Mouse (Mus musculus) MEL (cell line): ENCODE measurements around the gene Upk1b.

ENCODE experiments used
- CTCF ChIP-seq, 3 experiments: IDR thresholded peaks in 2 of 3; conservative IDR thresholded peaks in 1 of 3; 2 replicates each; pipeline ENCODE4 v1.5.1; 2011 to 2012; ENCODE audit warnings: low read length in 3 of 3, low read depth in 2 of 3, mild to moderate bottlenecking in 2 of 3, improper control_type of control experiment in 1 of 3, inconsistent platforms in 1 of 3, mixed read lengths in 1 of 3, moderate library complexity in 1 of 3; ENCODE audit not compliant: control insufficient read depth in 1 of 3, insufficient read depth in 1 of 3, poor library complexity in 1 of 3, severe bottlenecking in 1 of 3
- E2F4 ChIP-seq: IDR thresholded peaks from 2 replicates; pipeline ENCODE4 v1.6.1; 2011; ENCODE audit warnings: low read depth, low read length, improper control_type of control experiment, borderline replicate concordance
- ETS1 ChIP-seq: IDR thresholded peaks from 2 replicates; pipeline ENCODE4 v1.6.1; 2012; ENCODE audit warnings: low read depth, mild to moderate bottlenecking, inconsistent platforms, low read length, improper control_type of control experiment, moderate library complexity
- GABPA ChIP-seq: IDR thresholded peaks from 2 replicates; pipeline ENCODE4 v1.6.1; 2012; ENCODE audit warnings: low read depth, mild to moderate bottlenecking, inconsistent platforms, low read length, improper control_type of control experiment, moderate library complexity
- GATA1 ChIP-seq: IDR thresholded peaks from 2 replicates; pipeline ENCODE4 v1.6.1; 2011; ENCODE audit warnings: low read depth, low read length, improper control_type of control experiment
- MEF2A ChIP-seq: IDR thresholded peaks from 2 replicates; pipeline ENCODE4 v1.6.1; 2014; ENCODE audit warnings: low read depth, mild to moderate bottlenecking, inconsistent platforms, low read length, improper control_type of control experiment; ENCODE audit not compliant: poor library complexity, insufficient replicate concordance, severe bottlenecking; ENCODE audit errors: extremely low read depth
- POLR2A ChIP-seq, 2 experiments: IDR thresholded peaks; 2 replicates each; pipeline ENCODE4 v1.6.1; 2011 to 2012; ENCODE audit warnings: low read length in 2 of 2, mild to moderate bottlenecking in 2 of 2, control low read depth in 1 of 2, improper control_type of control experiment in 1 of 2, low read depth in 1 of 2, moderate library complexity in 1 of 2; ENCODE audit not compliant: control insufficient read depth in 1 of 2, insufficient read depth in 1 of 2, poor library complexity in 1 of 2
- SIN3A ChIP-seq: IDR thresholded peaks from 2 replicates; pipeline ENCODE4 v1.6.1; 2012; ENCODE audit warnings: low read length, improper control_type of control experiment, inconsistent platforms
- TBP ChIP-seq: IDR thresholded peaks from 2 replicates; pipeline ENCODE4 v1.8.0; 2011; ENCODE audit warnings: low read depth, low read length, improper control_type of control experiment
- UBTF ChIP-seq: IDR thresholded peaks from 2 replicates; pipeline ENCODE4 v1.6.1; 2012; ENCODE audit warnings: low read depth, mild to moderate bottlenecking, inconsistent platforms, low read length, improper control_type of control experiment, moderate library complexity, borderline replicate concordance; ENCODE audit not compliant: insufficient read depth
- ZC3H11A ChIP-seq: IDR thresholded peaks from 2 replicates; pipeline ENCODE4 v1.6.1; 2012; ENCODE audit warnings: low read depth, mild to moderate bottlenecking, inconsistent platforms, low read length, improper control_type of control experiment
- ZMIZ1 ChIP-seq: IDR thresholded peaks from 2 replicates; pipeline ENCODE4 v1.6.1; 2012; ENCODE audit warnings: low read depth, mild to moderate bottlenecking, inconsistent platforms, low read length, improper control_type of control experiment, moderate library complexity

GRCm38 (mm10) chr16:38758104-38758861, 41.8 kb downstream of the Upk1b start:
- TF ChIP-seq ZC3H11A: no peak
- TF ChIP-seq GABPA: no peak
- no peak for TF ChIP-seq MEF2A
- TF ChIP-seq UBTF: no peak
- TF ChIP-seq POLR2A (IDR thresholded peaks at IDR 0.05; ENCODE audit: control insufficient read depth in 1 of 2, insufficient read depth in 1 of 2, low read depth in 1 of 2, low read length in 2 of 2, poor library complexity in 1 of 2): no peak
- TF ChIP-seq CTCF (IDR thresholded peaks at IDR 0.05 in 2 of 3, conservative IDR thresholded peaks at IDR 0.05 in 1 of 3; ENCODE audit: control insufficient read depth in 1 of 3, insufficient read depth in 1 of 3, low read depth in 2 of 3, low read length in 3 of 3, poor library complexity in 1 of 3, severe bottlenecking in 1 of 3): no peak
- no peak for TF ChIP-seq E2F4
- no peak for TF ChIP-seq SIN3A
- TF ChIP-seq ETS1: no peak
- no peak for TF ChIP-seq ZMIZ1
- no peak for TF ChIP-seq TBP
- no peak for TF ChIP-seq GATA1
